Mouse (Mus musculus) midbrain, postnatal 0 days (tissue): Measurements from ENCODE around the gene Limk2. TPM values are rescaled to one million over a fixed set of nuclear protein-coding genes. Genes with fewer than 3 reads are reported as not detected.

Experiments used
- ATAC-seq: fragments of 200-750 bp; cut with Nextera tagmentation; 2 replicates; pipeline ENCODE4 v1.8.0; 2017; ENCODE audit warnings: moderate number of reproducible peaks, mild to moderate bottlenecking, moderate TSS enrichment, moderate library complexity; ENCODE audit not compliant: low FRiP score
- DNase-seq: peaks from one replicate; pipeline ENCODE4 v3.0.0-alpha.2; 2015; ENCODE audit warnings: low spot score
- H3K27ac ChIP-seq: fragments of 300-500 bp; sonication (generic); 2 replicates; pipeline ENCODE4 v1.5.1; 2014; ENCODE audit warnings: low read depth, mild to moderate bottlenecking, low read length, mixed read lengths
- H3K27me3 ChIP-seq: fragments of 300-500 bp; sonication (generic); 2 replicates; pipeline ENCODE4 v1.6.1; 2014; ENCODE audit warnings: low read length, control low read depth, mixed read lengths; ENCODE audit not compliant: insufficient read depth
- H3K36me3 ChIP-seq: fragments of 300-500 bp; sonication (generic); 2 replicates; pipeline ENCODE4 v1.6.1; 2014; ENCODE audit warnings: low read length, control low read depth, mixed read lengths; ENCODE audit not compliant: insufficient read depth
- H3K4me1 ChIP-seq: fragments of 300-500 bp; sonication (generic); 2 replicates; pipeline ENCODE4 v1.6.1; 2014; ENCODE audit warnings: mild to moderate bottlenecking, control low read depth, antibody characterized with exemption, low read length, mixed read lengths; ENCODE audit not compliant: insufficient read depth
- H3K4me2 ChIP-seq: fragments of 300-500 bp; sonication (generic); 2 replicates; pipeline ENCODE4 v1.6.1; 2014; ENCODE audit warnings: low read depth, mild to moderate bottlenecking, low read length, mixed read lengths; ENCODE audit not compliant: poor library complexity, severe bottlenecking
- H3K4me3 ChIP-seq: fragments of 300-500 bp; sonication (generic); 2 replicates; pipeline ENCODE4 v1.5.1; 2014; ENCODE audit warnings: low read depth, mild to moderate bottlenecking, low read length, moderate library complexity
- H3K9ac ChIP-seq: fragments of 300-500 bp; sonication (generic); replicated peaks from 2 replicates; pipeline ENCODE4 v1.6.1; 2014; ENCODE audit warnings: mild to moderate bottlenecking, low read length, moderate library complexity, mixed read lengths; ENCODE audit not compliant: poor library complexity, severe bottlenecking
- H3K9me3 ChIP-seq: fragments of 300-500 bp; sonication (generic); 2 replicates; pipeline ENCODE4 v1.6.1; 2016; ENCODE audit warnings: low read length, control low read depth
- CTCF ChIP-seq: IDR thresholded peaks from 2 replicates; pipeline ENCODE4 v1.5.1; 2016; ENCODE audit warnings: antibody characterized with exemption, mild to moderate bottlenecking
- WGBS: fragments of 180-500 bp; shearing (Covaris S2); extraction: QIAGEN DNeasy Blood & Tissue Kit; methylation state at CpG from one replicate; pipeline ENCODE4 v1.1.7; 2014; 5-methylcytosine and 5-hydroxymethylcytosine counted together
- polyA plus RNA-seq: library from polyadenylated mRNA; unstranded; fragments of >200 nt; fragmentation: Nextera tagmentation; extraction: Ambion mirVana; gene quantifications from 2 replicates; pipeline ENCODE4 v1.2.1, GENCODE M21; 2015
- total RNA-seq: library from RNA; depleted of rRNA; stranded (reverse); fragments of >200 nt; gene quantifications from 2 replicates; pipeline ENCODE4 v1.2.3, GENCODE M21; 2014

Limk2 gene
- total and polyA plus RNA-seq, 2 experiments from 2014 or later, result 134 to 290 TPM

GRCm38 (mm10) chr11:3392526-3392925, 16.5 kb downstream of the Limk2 start:
- ATAC-seq (no peak), DNase-seq (no peak)
- H3K27me3 ChIP-seq, result no peaks in the 10 kb centered on the region
- no peak overlapping the region for H3K4me2 ChIP-seq
- 77% methylated on average over 8 of the region's 8 CpGs for WGBS
- H3K36me3 ChIP-seq, result no peaks in the 10 kb centered on the region
- H3K4me3 ChIP-seq, result no peak overlapping the region
- no peak overlapping the region for H3K27ac ChIP-seq
- H3K4me1 ChIP-seq, result no peaks in the 10 kb centered on the region
- TF ChIP-seq CTCF, result no peak
- H3K9me3 ChIP-seq, result no peaks in the 10 kb centered on the region
- no peak overlapping the region for H3K9ac ChIP-seq

GRCm38 (mm10) chr11:3390789-3391188, 18.2 kb downstream of the Limk2 start:
- Histone ChIP-seq H3K4me1 (no peaks in the 10 kb centered on the region), H3K4me2 (no peak overlapping the region), H3K36me3 (no peaks in the 10 kb centered on the region), H3K4me3 (no peak overlapping the region), H3K9me3 (no peaks in the 10 kb centered on the region), H3K27ac (no peak overlapping the region), H3K27me3 (no peaks in the 10 kb centered on the region), H3K9ac (no peak overlapping the region)
- TF ChIP-seq CTCF, result no peak
- 90% methylated on average over 5 of the region's 5 CpGs for WGBS
- no peak for DNase-seq
- no peak for ATAC-seq

- TF ChIP-seq CTCF, result no peak
- no peaks in the 10 kb centered on the region for H3K27me3 ChIP-seq
- no peaks in the 10 kb centered on the region for H3K36me3 ChIP-seq
- no peak overlapping the region for H3K27ac ChIP-seq
- H3K4me3 ChIP-seq, result no peak overlapping the region
- H3K9ac ChIP-seq, result no peak overlapping the region
- 75% methylated on average over 5 of the region's 5 CpGs for WGBS
- no peaks in the 10 kb centered on the region for H3K9me3 ChIP-seq
- no peak for ATAC-seq
- no peak overlapping the region for H3K4me2 ChIP-seq
- no peaks in the 10 kb centered on the region for H3K4me1 ChIP-seq
- no peak for DNase-seq
These were observed 19.0 kb downstream of the Limk2 start for GRCm38 (mm10) chr11:3389996-3390395.

GRCm38 (mm10) chr11:3387482-3388196, 21.4 kb downstream of the Limk2 start:
- ATAC-seq (no peak), DNase-seq (no peak)
- H3K27me3 ChIP-seq, result no peaks in the 10 kb centered on the region
- H3K4me2 ChIP-seq, result no peak overlapping the region
- no peaks in the 10 kb centered on the region for H3K4me1 ChIP-seq
- no peak overlapping the region for H3K27ac ChIP-seq
- H3K9ac ChIP-seq, result no peak overlapping the region
- no peak for TF ChIP-seq CTCF
- H3K4me3 ChIP-seq, result no peak overlapping the region
- H3K9me3 ChIP-seq, result no peaks in the 10 kb centered on the region
- H3K36me3 ChIP-seq, result 0 out of 2 replicates have a peak, but pooled peaks cover 2% of the 10 kb centered on the region
- 87% methylated on average over 6 of the region's 6 CpGs for WGBS

- Histone ChIP-seq H3K9me3 (no peaks in the 10 kb centered on the region), H3K4me1 (no peaks in the 10 kb centered on the region), H3K27ac (no peak overlapping the region), H3K36me3 (0 out of 2 replicates have a peak, but pooled peaks cover 2% of the 10 kb centered on the region), H3K4me3 (no peak overlapping the region), H3K27me3 (no peaks in the 10 kb centered on the region), H3K4me2 (no peak overlapping the region), H3K9ac (no peak overlapping the region)
- WGBS, result 25% methylated on average over 4 of the region's 4 CpGs
- DNase-seq (peak; percentile 85), ATAC-seq (peak; percentile 65)
- TF ChIP-seq CTCF, result peak; percentile 99
These were observed 22.0 kb downstream of the Limk2 start for GRCm38 (mm10) chr11:3386941-3387368.

- Histone ChIP-seq H3K4me2 (no peak overlapping the region), H3K4me1 (no peaks in the 10 kb centered on the region), H3K9ac (no peak overlapping the region), H3K9me3 (no peaks in the 10 kb centered on the region), H3K27ac (no peak overlapping the region), H3K36me3 (0 out of 2 replicates have a peak, but pooled peaks cover 2% of the 10 kb centered on the region), H3K4me3 (no peak overlapping the region), H3K27me3 (no peaks in the 10 kb centered on the region)
- DNase-seq, result no peak
- no peak for ATAC-seq
- WGBS, result 81% methylated on average over 5 of the region's 5 CpGs
- TF ChIP-seq CTCF, result peak; percentile 30
These were observed 26.1 kb downstream of the Limk2 start for GRCm38 (mm10) chr11:3382602-3383594.
